Mouse (Mus musculus): ENCODE data around the gene Tuba1a. TPM values are rescaled to one million over a fixed set of nuclear protein-coding genes. Genes with fewer than 3 reads are reported as not detected.

Gene Tuba1a
- polyA plus RNA-seq, 1 experiment: not detected

DNA sequence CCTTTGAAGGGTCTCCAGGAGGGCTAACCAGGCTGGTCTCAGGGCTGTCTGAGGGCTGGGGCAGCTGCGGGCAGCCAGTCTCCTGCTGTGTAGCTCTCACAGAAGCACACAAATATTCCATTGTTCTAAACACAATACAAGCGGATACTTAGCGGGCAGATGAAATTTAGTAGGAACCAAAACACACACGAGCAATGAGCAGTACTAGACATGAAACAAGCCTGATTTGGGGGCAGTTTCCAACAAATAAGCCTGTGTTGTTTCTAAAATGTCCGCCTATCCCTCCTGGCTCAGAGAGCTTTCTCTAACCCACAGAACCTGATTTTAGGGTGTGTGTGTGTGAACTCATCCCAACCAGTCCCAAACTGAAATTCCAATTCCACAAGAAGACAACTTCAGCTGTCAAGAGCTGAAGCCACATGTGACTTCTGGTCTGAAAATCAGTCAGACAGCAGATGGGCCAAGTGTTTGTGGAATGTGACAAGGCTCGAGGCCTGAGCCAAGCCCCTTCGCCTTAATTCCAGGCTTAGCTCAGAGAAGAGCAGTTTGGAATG lies 33.7 kb upstream of the Tuba1a start:
- TF ChIP-seq POLR2A (IDR thresholded peaks at IDR 0.05; ENCODE audit: insufficient read depth, low read depth, low read length) (no peak), CTCF (IDR thresholded peaks at IDR 0.05; ENCODE audit: insufficient read depth, low read depth, low read length) (no peak)
- peaks cover 36% of the 10 kb centered on the region for H3K4me1 ChIP-seq (ENCODE audit: control insufficient read depth, insufficient read depth, low read length)
- 19% methylated on average over 7 of the region's 7 CpGs for WGBS
- no peak overlapping the region for H3K4me3 ChIP-seq (ENCODE audit: insufficient read depth, low read depth, low read length)
- peak overlapping the region; percentile 91 for H3K27ac ChIP-seq (ENCODE audit: insufficient read depth, low read depth, low read length)

GRCm38 (mm10) chr15:98985982-98986715 lies 32.6 kb upstream of the Tuba1a start:
- 13% methylated on average over 12 of the region's 12 CpGs for WGBS
- Histone ChIP-seq H3K4me1 (ENCODE audit: control insufficient read depth, insufficient read depth, low read length) (peaks cover 33% of the 10 kb centered on the region), H3K27ac (ENCODE audit: insufficient read depth, low read depth, low read length) (peak overlapping the region; percentile 94), H3K4me3 (ENCODE audit: insufficient read depth, low read depth, low read length) (peak overlapping the region; percentile 53)
- no peak for TF ChIP-seq CTCF (IDR thresholded peaks at IDR 0.05; ENCODE audit: insufficient read depth, low read depth, low read length)
- no peak for TF ChIP-seq POLR2A (IDR thresholded peaks at IDR 0.05; ENCODE audit: insufficient read depth, low read depth, low read length)

DNA sequence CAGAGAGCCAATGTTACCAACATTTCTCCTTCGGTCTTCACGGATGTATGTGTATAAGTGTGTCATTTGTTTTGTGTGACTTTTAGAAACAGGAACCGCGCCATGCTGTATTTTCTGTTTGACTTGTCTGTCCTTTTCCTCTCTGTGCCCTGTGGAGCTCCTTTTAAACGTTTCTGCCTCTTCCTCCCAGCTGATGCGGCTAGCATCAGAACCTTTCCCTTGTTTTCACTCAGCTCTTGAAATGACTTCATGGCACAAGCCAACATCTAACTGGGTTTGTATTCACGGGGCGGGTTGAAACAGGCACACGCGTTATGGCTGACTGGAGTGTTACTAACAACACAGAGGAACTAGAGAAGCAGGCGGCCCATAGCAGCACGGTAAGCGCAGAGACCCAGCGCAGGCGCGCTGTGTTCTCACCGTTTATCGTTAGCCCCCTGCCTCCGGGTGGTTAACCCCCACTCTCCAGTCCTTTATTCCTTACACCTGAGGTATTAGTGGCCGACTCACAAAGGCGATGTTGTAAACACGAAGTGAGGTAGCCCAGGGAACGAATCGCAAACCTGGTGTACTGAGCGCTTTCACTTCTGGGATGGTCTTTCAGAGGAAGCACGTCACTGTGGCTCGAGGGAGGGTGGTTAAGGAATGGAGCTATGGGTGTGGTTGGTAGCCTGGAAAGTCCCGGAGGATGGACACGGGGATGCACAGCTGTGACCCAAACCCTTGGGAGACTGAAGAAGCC lies 31.9 kb upstream of the Tuba1a start:
- peaks cover 28% of the 10 kb centered on the region for H3K4me1 ChIP-seq (ENCODE audit: control insufficient read depth, insufficient read depth, low read length)
- TF ChIP-seq CTCF (IDR thresholded peaks at IDR 0.05; ENCODE audit: insufficient read depth, low read depth, low read length): no peak
- peak; percentile 53; the same call in 1 of the 2 replicates for TF ChIP-seq POLR2A (IDR thresholded peaks at IDR 0.05; ENCODE audit: insufficient read depth, low read depth, low read length)
- peak overlapping the region; percentile 94 for H3K27ac ChIP-seq (ENCODE audit: insufficient read depth, low read depth, low read length)
- 1% methylated on average over 29 of the region's 29 CpGs for WGBS
- H3K4me3 ChIP-seq (ENCODE audit: insufficient read depth, low read depth, low read length): peak overlapping the region; percentile 53

GRCm38 (mm10) chr15:98984681-98985080 lies 31.2 kb upstream of the Tuba1a start:
- H3K27ac ChIP-seq (ENCODE audit: insufficient read depth, low read depth, low read length): peak overlapping the region; percentile 70
- 33% methylated on average over 6 of the region's 6 CpGs for WGBS
- H3K4me1 ChIP-seq (ENCODE audit: control insufficient read depth, insufficient read depth, low read length): peaks cover 30% of the 10 kb centered on the region
- H3K4me3 ChIP-seq (ENCODE audit: insufficient read depth, low read depth, low read length): no peak overlapping the region
- TF ChIP-seq CTCF (IDR thresholded peaks at IDR 0.05; ENCODE audit: insufficient read depth, low read depth, low read length): no peak
- no peak for TF ChIP-seq POLR2A (IDR thresholded peaks at IDR 0.05; ENCODE audit: insufficient read depth, low read depth, low read length)

GRCm38 (mm10) chr15:98983431-98984081 lies 30.1 kb upstream of the Tuba1a start:
- H3K27ac ChIP-seq (ENCODE audit: insufficient read depth, low read depth, low read length): 0 out of 2 replicates have a peak overlapping the region, but pooled peaks have one; percentile 9
- peak overlapping the region; percentile 8; the same call in 1 of the 2 replicates for H3K4me3 ChIP-seq (ENCODE audit: insufficient read depth, low read depth, low read length)
- TF ChIP-seq CTCF (IDR thresholded peaks at IDR 0.05; ENCODE audit: insufficient read depth, low read depth, low read length) (no peak), POLR2A (IDR thresholded peaks at IDR 0.05; ENCODE audit: insufficient read depth, low read depth, low read length) (no peak)
- H3K4me1 ChIP-seq (ENCODE audit: control insufficient read depth, insufficient read depth, low read length): peaks cover 28% of the 10 kb centered on the region
- WGBS: 50% methylated on average over 16 of the region's 16 CpGs

- Histone ChIP-seq H3K27ac (ENCODE audit: insufficient read depth, low read depth, low read length) (no peak overlapping the region), H3K4me3 (ENCODE audit: insufficient read depth, low read depth, low read length) (no peak overlapping the region), H3K4me1 (ENCODE audit: control insufficient read depth, insufficient read depth, low read length) (peaks cover 34% of the 10 kb centered on the region)
- no peak for TF ChIP-seq CTCF (IDR thresholded peaks at IDR 0.05; ENCODE audit: insufficient read depth, low read depth, low read length)
- TF ChIP-seq POLR2A (IDR thresholded peaks at IDR 0.05; ENCODE audit: insufficient read depth, low read depth, low read length): no peak
- 63% methylated on average over 6 of the region's 6 CpGs for WGBS
Measured at GRCm38 (mm10) chr15:98982100-98982499, 28.6 kb upstream of the Tuba1a start.

DNA sequence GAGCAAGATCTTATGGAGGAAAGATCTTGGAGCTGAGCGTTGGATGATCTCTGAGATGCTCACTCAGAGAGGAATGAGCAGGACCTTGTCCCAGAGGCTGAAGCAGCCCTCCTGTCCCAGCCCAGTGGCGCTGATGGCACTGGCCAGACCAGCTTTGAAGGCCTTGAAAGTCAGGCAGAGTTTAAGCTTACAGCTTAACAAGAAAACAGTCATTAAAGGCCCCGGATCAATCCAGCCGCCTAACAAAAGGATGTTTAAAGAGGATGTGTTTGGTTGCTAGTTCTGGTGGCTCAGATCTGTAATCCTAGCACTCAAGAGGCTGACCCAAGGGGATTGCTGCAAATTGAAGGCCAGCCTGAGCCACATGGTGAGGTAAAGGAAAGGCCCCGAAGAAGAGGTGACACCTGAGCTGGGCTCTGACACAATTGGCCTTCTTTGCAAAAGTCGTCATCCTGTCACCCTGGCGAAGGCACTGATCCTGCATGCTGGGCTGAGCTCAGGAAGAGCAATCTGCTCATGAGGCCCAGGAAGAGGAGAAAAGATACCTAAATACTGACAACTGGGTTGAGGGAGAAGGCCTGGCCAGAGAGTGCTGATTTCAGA lies 26.6 kb upstream of the Tuba1a start:
- 55% methylated on average over 7 of the region's 7 CpGs for WGBS
- TF ChIP-seq POLR2A (IDR thresholded peaks at IDR 0.05; ENCODE audit: insufficient read depth, low read depth, low read length) (no peak), CTCF (IDR thresholded peaks at IDR 0.05; ENCODE audit: insufficient read depth, low read depth, low read length) (no peak)
- H3K4me1 ChIP-seq (ENCODE audit: control insufficient read depth, insufficient read depth, low read length): peaks cover 32% of the 10 kb centered on the region
- peak overlapping the region; percentile 35; the same call in 1 of the 2 replicates for H3K27ac ChIP-seq (ENCODE audit: insufficient read depth, low read depth, low read length)
- no peak overlapping the region for H3K4me3 ChIP-seq (ENCODE audit: insufficient read depth, low read depth, low read length)

GRCm38 (mm10) chr15:98978409-98979172 lies 25.1 kb upstream of the Tuba1a start:
- H3K27ac ChIP-seq (ENCODE audit: insufficient read depth, low read depth, low read length): no peak overlapping the region
- H3K4me1 ChIP-seq (ENCODE audit: control insufficient read depth, insufficient read depth, low read length): peaks cover 32% of the 10 kb centered on the region
- WGBS: 53% methylated on average over 20 of the region's 20 CpGs
- H3K4me3 ChIP-seq (ENCODE audit: insufficient read depth, low read depth, low read length): no peak overlapping the region
- TF ChIP-seq POLR2A (IDR thresholded peaks at IDR 0.05; ENCODE audit: insufficient read depth, low read depth, low read length): no peak
- TF ChIP-seq CTCF (IDR thresholded peaks at IDR 0.05; ENCODE audit: insufficient read depth, low read depth, low read length): no peak

Data from olfactory bulb, adult 2 months (tissue).